27 mouse cellular contexts compared by ENCODE assay signal in genomic region chr3:31199162-31199877, GRCm38 (mm10). TPM values are rescaled to one million over a fixed set of nuclear protein-coding genes. Genes with fewer than 3 reads are reported as not detected.
DNase-seq lines count a peak whose midpoint lies in the region; ATAC-seq and TF ChIP-seq lines count a peak whose summit lies in the region.
"Had no signal": no experiment of that assay in that cellular context is flagged by ENCODE, and none has a peak within 500 bp of the region (broad histone marks: within the 10 kb centered on the region; RNA-seq: fewer than 3 reads in every experiment).

No protein-coding gene starts in this region.

- no peaks in the 10 kb centered on the region for H3K36me3 ChIP-seq in kidney, embryonic 16.5 days (ENCODE audit: insufficient read depth, low read length)
- H3K36me3 ChIP-seq in stomach, embryonic 14.5 days (ENCODE audit: control insufficient read depth, insufficient read depth, low read length) = no peaks in the 10 kb centered on the region
- no peaks in the 10 kb centered on the region for H3K36me3 ChIP-seq in stomach, postnatal 0 days (ENCODE audit: control insufficient read depth, insufficient read depth, low read length)
- H3K36me3 ChIP-seq in intestine, embryonic 16.5 days (ENCODE audit: control insufficient read depth, insufficient read depth, low read length) = no peaks in the 10 kb centered on the region
- H3K36me3 ChIP-seq in stomach, embryonic 16.5 days (ENCODE audit: control insufficient read depth, insufficient read depth, low read length) = no peaks in the 10 kb centered on the region
- no peaks in the 10 kb centered on the region for H3K36me3 ChIP-seq in liver, embryonic 12.5 days
- H3K36me3 ChIP-seq: heart, embryonic 12.5 days; limb, embryonic 12.5 days; midbrain, embryonic 10.5 days; neural tube, embryonic 15.5 days; stomach, embryonic 15.5 days had no signal

- no peak for TF ChIP-seq CTCF in stomach, postnatal 0 days (IDR thresholded peaks at IDR 0.05; ENCODE audit: low read depth)

- DNase-seq in kidney, postnatal 36 days = no peak
- DNase-seq in stomach, postnatal 0 days (ENCODE audit: low spot score) = no peak
- DNase-seq in layer of hippocampus, adult 11-12 months (ENCODE audit: low spot score) = no peak
- DNase-seq: adrenal gland, postnatal 10 days; cerebellum, adult 8-10 months; cerebellum, postnatal 36 days; embryo, embryonic 11 days; forebrain, postnatal 0 days; gastrocnemius, postnatal 14 days; heart, adult 18-20 months; heart, postnatal 10 days; right cerebral cortex, adult 18-20 months; right cerebral cortex, postnatal 4 days had no signal

- H3K4me2 ChIP-seq in kidney, embryonic 16.5 days (replicated peaks; ENCODE audit: low read depth, low read length) = no peak overlapping the region
- H3K4me2 ChIP-seq in stomach, embryonic 14.5 days (replicated peaks; ENCODE audit: low read depth, low read length) = no peak overlapping the region
- no peak overlapping the region for H3K4me2 ChIP-seq in stomach, postnatal 0 days (replicated peaks; ENCODE audit: low read depth)
- no peak overlapping the region for H3K4me2 ChIP-seq in intestine, embryonic 16.5 days (ENCODE audit: low read depth, low read length)
- no peak overlapping the region for H3K4me2 ChIP-seq in stomach, embryonic 16.5 days (ENCODE audit: low read depth, low read length)
- no peak overlapping the region for H3K4me2 ChIP-seq in liver, embryonic 12.5 days
- H3K4me2 ChIP-seq: heart, embryonic 12.5 days; limb, embryonic 12.5 days; neural tube, embryonic 15.5 days; stomach, embryonic 15.5 days had no signal

- no peaks in the 10 kb centered on the region for H3K27me3 ChIP-seq in kidney, embryonic 16.5 days (ENCODE audit: insufficient read depth, low read length)
- no peaks in the 10 kb centered on the region for H3K27me3 ChIP-seq in stomach, embryonic 14.5 days (ENCODE audit: control insufficient read depth, insufficient read depth, low read length)
- H3K27me3 ChIP-seq in stomach, postnatal 0 days (ENCODE audit: control insufficient read depth, insufficient read depth, low read length) = no peaks in the 10 kb centered on the region
- H3K27me3 ChIP-seq in intestine, embryonic 16.5 days (replicated peaks; ENCODE audit: control insufficient read depth, insufficient read depth, low read length) = no peaks in the 10 kb centered on the region
- no peaks in the 10 kb centered on the region for H3K27me3 ChIP-seq in stomach, embryonic 16.5 days (ENCODE audit: control insufficient read depth, insufficient read depth, low read length)
- H3K27me3 ChIP-seq in liver, embryonic 12.5 days (replicated peaks) = no peaks in the 10 kb centered on the region
- H3K27me3 ChIP-seq: heart, embryonic 12.5 days; limb, embryonic 12.5 days; neural tube, embryonic 15.5 days; stomach, embryonic 15.5 days had no signal

- no peak for TF ChIP-seq EP300 in stomach, postnatal 0 days (optimal IDR thresholded peaks at IDR 0.05)

- ATAC-seq in kidney, embryonic 16.5 days (ENCODE audit: low FRiP score, low TSS enrichment) = peak; percentile 55
- ATAC-seq in stomach, embryonic 14.5 days (ENCODE audit: insufficient number of reproducible peaks, insufficient read depth, low FRiP score, low read depth) = no peak
- no peak for ATAC-seq in stomach, postnatal 0 days (ENCODE audit: low FRiP score, low TSS enrichment)
- peak; percentile 36; the same call in 1 of the 2 replicates for ATAC-seq in intestine, embryonic 16.5 days
- peak; percentile 21; the same call in 1 of the 2 replicates for ATAC-seq in stomach, embryonic 16.5 days (ENCODE audit: insufficient read depth, low FRiP score)
- ATAC-seq in liver, embryonic 12.5 days = no peak
- ATAC-seq: forebrain, postnatal 0 days; hindbrain, postnatal 0 days had no signal

- H3K27ac ChIP-seq in kidney, embryonic 16.5 days (ENCODE audit: low read length) = peak overlapping the region; percentile 76
- H3K27ac ChIP-seq in stomach, embryonic 14.5 days (ENCODE audit: low read length) = peak overlapping the region; percentile 45; the same call in 1 of the 2 replicates
- no peak overlapping the region for H3K27ac ChIP-seq in stomach, postnatal 0 days (replicated peaks)
- H3K27ac ChIP-seq in intestine, embryonic 16.5 days (ENCODE audit: low read length) = no peak overlapping the region
- 0 out of 2 replicates have a peak overlapping the region, but pooled peaks have one; percentile 23 for H3K27ac ChIP-seq in stomach, embryonic 16.5 days (ENCODE audit: low read length)
- no peak overlapping the region for H3K27ac ChIP-seq in liver, embryonic 12.5 days
- H3K27ac ChIP-seq: hindbrain, postnatal 0 days; limb, embryonic 12.5 days; liver, embryonic 14.5 days; macrophage; midbrain, embryonic 10.5 days; neural tube, embryonic 15.5 days had no signal

- 51% methylated on average over 17 of the region's 17 CpGs for WGBS in kidney, embryonic 16.5 days
- 56% methylated on average over 17 of the region's 17 CpGs for WGBS in stomach, embryonic 14.5 days
- 59% methylated on average over 17 of the region's 17 CpGs for WGBS in stomach, postnatal 0 days
- 56% methylated on average over 17 of the region's 17 CpGs for WGBS in intestine, embryonic 16.5 days
- 56% methylated on average over 17 of the region's 17 CpGs for WGBS in stomach, embryonic 16.5 days
- 74% methylated on average over 17 of the region's 17 CpGs for WGBS in liver, embryonic 12.5 days (ENCODE audit: insufficient replicate concordance)

- no peaks in the 10 kb centered on the region; the same call in 1 of the 2 replicates for H3K9me3 ChIP-seq in kidney, embryonic 16.5 days (ENCODE audit: low read length)
- H3K9me3 ChIP-seq in stomach, embryonic 14.5 days (ENCODE audit: control insufficient read depth, low read depth, low read length) = no peaks in the 10 kb centered on the region
- no peaks in the 10 kb centered on the region for H3K9me3 ChIP-seq in stomach, postnatal 0 days (ENCODE audit: control insufficient read depth, low read length)
- no peaks in the 10 kb centered on the region for H3K9me3 ChIP-seq in intestine, embryonic 16.5 days (ENCODE audit: control insufficient read depth, low read length)
- no peaks in the 10 kb centered on the region for H3K9me3 ChIP-seq in stomach, embryonic 16.5 days (replicated peaks; ENCODE audit: control insufficient read depth, low read length)
- no peaks in the 10 kb centered on the region for H3K9me3 ChIP-seq in liver, embryonic 12.5 days (replicated peaks)
- H3K9me3 ChIP-seq: heart, embryonic 12.5 days; midbrain, embryonic 10.5 days; neural tube, embryonic 15.5 days; stomach, embryonic 15.5 days had no signal

- no peak overlapping the region for H3K9ac ChIP-seq in kidney, embryonic 16.5 days (replicated peaks; ENCODE audit: low read length)
- no peak overlapping the region for H3K9ac ChIP-seq in stomach, embryonic 14.5 days (replicated peaks; ENCODE audit: low read depth, low read length)
- H3K9ac ChIP-seq in stomach, postnatal 0 days (ENCODE audit: low read length) = no peak overlapping the region
- no peak overlapping the region for H3K9ac ChIP-seq in intestine, embryonic 16.5 days (ENCODE audit: low read depth, low read length)
- H3K9ac ChIP-seq in stomach, embryonic 16.5 days (ENCODE audit: low read length) = no peak overlapping the region
- no peak overlapping the region for H3K9ac ChIP-seq in liver, embryonic 12.5 days
- H3K9ac ChIP-seq: forebrain, postnatal 0 days; heart, embryonic 12.5 days; limb, embryonic 12.5 days; liver, embryonic 14.5 days; neural tube, embryonic 15.5 days; stomach, embryonic 15.5 days had no signal

- H3K4me1 ChIP-seq in kidney, embryonic 16.5 days (ENCODE audit: insufficient read depth, low read length) = no peaks in the 10 kb centered on the region
- 0 out of 2 replicates have a peak, but pooled peaks cover 3% of the 10 kb centered on the region for H3K4me1 ChIP-seq in stomach, embryonic 14.5 days (ENCODE audit: control insufficient read depth, insufficient read depth, low read length)
- no peaks in the 10 kb centered on the region for H3K4me1 ChIP-seq in stomach, postnatal 0 days (replicated peaks; ENCODE audit: control insufficient read depth, insufficient read depth)
- no peaks in the 10 kb centered on the region for H3K4me1 ChIP-seq in intestine, embryonic 16.5 days (ENCODE audit: control insufficient read depth, insufficient read depth, low read length)
- no peaks in the 10 kb centered on the region for H3K4me1 ChIP-seq in stomach, embryonic 16.5 days (ENCODE audit: control insufficient read depth, insufficient read depth, low read length)
- no peaks in the 10 kb centered on the region for H3K4me1 ChIP-seq in liver, embryonic 12.5 days
- H3K4me1 ChIP-seq: heart, embryonic 12.5 days; midbrain, embryonic 10.5 days; neural tube, embryonic 15.5 days; stomach, embryonic 15.5 days had no signal

- H3K4me3 ChIP-seq in kidney, embryonic 16.5 days (ENCODE audit: low read length) = no peak overlapping the region
- no peak overlapping the region for H3K4me3 ChIP-seq in stomach, embryonic 14.5 days (ENCODE audit: low read depth, low read length)
- H3K4me3 ChIP-seq in stomach, postnatal 0 days (ENCODE audit: low read depth, low read length) = no peak overlapping the region
- no peak overlapping the region for H3K4me3 ChIP-seq in intestine, embryonic 16.5 days (ENCODE audit: low read length)
- H3K4me3 ChIP-seq in stomach, embryonic 16.5 days (replicated peaks; ENCODE audit: low read length) = no peak overlapping the region
- H3K4me3 ChIP-seq in liver, embryonic 12.5 days = no peak overlapping the region
- H3K4me3 ChIP-seq: heart, embryonic 12.5 days; limb, embryonic 12.5 days; midbrain, embryonic 10.5 days; neural tube, embryonic 15.5 days; stomach, embryonic 15.5 days had no signal

RNA-seq across cellular contexts. Expression of gene Cldn11, which starts 49.6 kb away (rescaled TPM):
- 105 and 119 TPM in 2 replicates for polyA plus RNA-seq in kidney, embryonic 16.5 days (2015; fragmentation: Nextera tagmentation; extraction: Ambion mirVana)
- polyA plus RNA-seq in stomach, embryonic 14.5 days (2014; fragmentation: Nextera tagmentation; extraction: Ambion mirVana) = 2.0 and 3.0 TPM in 2 replicates
- polyA plus RNA-seq in stomach, postnatal 0 days (2015; fragmentation: Nextera tagmentation; extraction: Ambion mirVana) = 0.50 and 0.88 TPM in 2 replicates
- polyA plus RNA-seq in intestine, embryonic 16.5 days (2015; fragmentation: Nextera tagmentation; extraction: Ambion mirVana) = 4.4 and 5.2 TPM in 2 replicates
- polyA plus RNA-seq in stomach, embryonic 16.5 days (2015; fragmentation: Nextera tagmentation; extraction: Ambion mirVana) = 3.3 and 4.2 TPM in 2 replicates
- 0.18 and 0.23 TPM in 2 replicates for polyA plus RNA-seq in liver, embryonic 12.5 days (2016; fragmentation: Nextera tagmentation; extraction: Ambion mirVana)
- polyA plus RNA-seq: C2C12, macrophage had no signal

Comparison
In these comparisons a context has a peak if more than half of its experiments do, and no peak if none do; other contexts are left out.
1. ATAC-seq: peak in kidney, embryonic 16.5 days (single experiment), intestine, embryonic 16.5 days (single experiment) and stomach, embryonic 16.5 days (single experiment); none in stomach, embryonic 14.5 days (single experiment), stomach, postnatal 0 days (single experiment) and liver, embryonic 12.5 days (single experiment).
2. H3K27ac ChIP-seq: peak in kidney, embryonic 16.5 days (single experiment), stomach, embryonic 14.5 days (single experiment) and stomach, embryonic 16.5 days (single experiment); none in stomach, postnatal 0 days (single experiment), intestine, embryonic 16.5 days (single experiment) and liver, embryonic 12.5 days (single experiment).
3. RNA of gene Cldn11, which starts 49.6 kb away (polyA plus RNA-seq): 105 to 119 TPM in kidney, embryonic 16.5 days; 4.4 to 5.2 TPM in intestine, embryonic 16.5 days, 3.3 to 4.2 TPM in stomach, embryonic 16.5 days, 2.0 to 3.0 TPM in stomach, embryonic 14.5 days, 0.50 to 0.88 TPM in stomach, postnatal 0 days and 0.18 to 0.23 TPM in liver, embryonic 12.5 days; every median in the first group is over 10 times any median in the second.